Mouse (Mus musculus) brain, embryonic 14.5 days (tissue): ENCODE measurements around the gene Gm21887.
"Not testable (repeated sequence)": the region's sequence is repeated elsewhere in the genome, so short reads cannot be mapped to it uniquely, and the experiment has no call there.

Experiments
- CTCF ChIP-seq: fragments of 200-500 bp; IDR thresholded peaks from 2 replicates; pipeline ENCODE4 v1.5.1; 2012; ENCODE audit warnings: inconsistent platforms, mild to moderate bottlenecking, moderate library complexity, borderline replicate concordance; ENCODE audit not compliant: insufficient read depth, insufficient read length; ENCODE audit errors: extremely low read depth
- POLR2A ChIP-seq: fragments of 200-500 bp; IDR thresholded peaks from 2 replicates; pipeline ENCODE4 v1.6.1; 2012; ENCODE audit warnings: mild to moderate bottlenecking, inconsistent platforms, borderline replicate concordance; ENCODE audit not compliant: poor library complexity, insufficient read depth, insufficient read length, severe bottlenecking; ENCODE audit errors: extremely low read depth

DNA sequence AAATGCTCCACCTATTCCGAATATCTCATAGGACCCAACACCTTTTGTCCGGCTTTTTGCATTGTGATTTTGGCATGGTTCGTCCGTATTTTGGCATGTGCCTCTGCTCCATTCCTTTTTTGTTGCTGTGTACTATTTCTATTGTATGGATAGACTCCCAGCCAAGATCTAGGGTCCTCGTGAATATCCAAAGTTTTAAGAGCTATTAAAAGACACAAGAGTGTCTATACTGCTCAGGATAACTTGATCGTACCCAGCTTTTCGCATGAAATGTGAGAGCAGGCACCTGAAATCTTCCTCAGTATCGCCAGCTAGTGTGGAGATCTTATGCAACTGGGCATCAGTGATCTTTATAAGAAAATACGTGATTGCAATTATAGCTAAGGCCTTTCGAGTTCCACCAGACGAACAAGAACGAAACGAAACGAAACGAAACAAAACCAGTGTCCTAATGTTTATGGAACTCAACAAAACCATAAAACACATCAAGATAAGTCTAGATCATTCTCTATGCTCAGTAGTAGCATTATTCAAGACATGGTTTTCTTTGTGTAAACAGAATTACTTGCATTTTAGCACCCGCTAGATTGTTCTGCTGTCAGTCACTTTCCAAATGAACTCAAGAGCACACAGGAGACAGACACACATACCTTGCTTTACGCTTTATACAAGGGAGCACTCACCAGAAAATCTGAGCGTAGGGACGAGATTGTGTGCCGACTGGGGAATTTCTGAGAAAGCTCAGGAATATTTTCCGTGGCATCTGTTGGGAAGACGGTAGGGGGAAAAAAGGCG, 26.7 kb upstream of the Gm21887 start:
- TF ChIP-seq CTCF, POLR2A: not testable (repeated sequence)
